Mouse (Mus musculus) kidney, embryonic 16.5 days (tissue): ENCODE measurements at regions not wholly inside any gene's neighbourhood (a gene's known extent, or its start where the extent isn't known, plus 50 kb on each side); places are given as distances from the start of the nearest gene placed in this dataset.
A peak's percentile ranks its signal among the peaks of the same experiment; 100 is the strongest.
"Not testable (repeated sequence)": the region's sequence is repeated elsewhere in the genome, so short reads cannot be mapped to it uniquely, and the experiment has no call there.

Source experiments
- ATAC-seq: fragments of 200-750 bp; cut with Nextera tagmentation; 2 replicates; pipeline ENCODE4 v1.8.0; 2017; ENCODE audit warnings: moderate TSS enrichment; ENCODE audit not compliant: low FRiP score, low TSS enrichment
- H3K27ac ChIP-seq: fragments of 300-500 bp; sonication (generic); 2 replicates; pipeline ENCODE4 v1.5.1; 2014; ENCODE audit warnings: low read length
- H3K27me3 ChIP-seq: fragments of 300-500 bp; sonication (generic); 2 replicates; pipeline ENCODE4 v1.6.1; 2014; ENCODE audit warnings: low read length, control low read depth, mixed read lengths; ENCODE audit not compliant: insufficient read depth
- H3K36me3 ChIP-seq: fragments of 300-500 bp; sonication (generic); 2 replicates; pipeline ENCODE4 v1.6.1; 2014; ENCODE audit warnings: low read length, control low read depth, mixed read lengths; ENCODE audit not compliant: insufficient read depth
- H3K4me1 ChIP-seq: fragments of 300-500 bp; sonication (generic); 2 replicates; pipeline ENCODE4 v1.6.1; 2014; ENCODE audit warnings: low read length, control low read depth, mixed read lengths; ENCODE audit not compliant: insufficient read depth
- H3K4me2 ChIP-seq: fragments of 300-500 bp; sonication (generic); replicated peaks from 2 replicates; pipeline ENCODE4 v1.6.1; 2014; ENCODE audit warnings: low read depth, low read length
- H3K4me3 ChIP-seq: fragments of 300-500 bp; sonication (generic); 2 replicates; pipeline ENCODE4 v1.5.1; 2014; ENCODE audit warnings: mild to moderate bottlenecking, low read length
- H3K9ac ChIP-seq: fragments of 300-500 bp; sonication (generic); replicated peaks from 2 replicates; pipeline ENCODE4 v1.6.1; 2014; ENCODE audit warnings: low read length
- H3K9me3 ChIP-seq: fragments of 300-500 bp; sonication (generic); 2 replicates; pipeline ENCODE4 v1.6.1; 2016; ENCODE audit warnings: low read length, control low read depth
- WGBS: fragments of 180-500 bp; shearing (Covaris S2); extraction: QIAGEN DNeasy Blood & Tissue Kit; methylation state at CpG from one replicate; pipeline ENCODE4 v1.1.7; 2014; 5-methylcytosine and 5-hydroxymethylcytosine counted together

- Histone ChIP-seq H3K4me1 (no peaks in the 10 kb centered on the region), H3K4me2 (no peak overlapping the region), H3K27me3 (no peaks in the 10 kb centered on the region), H3K4me3 (no peak overlapping the region), H3K36me3 (no peaks in the 10 kb centered on the region), H3K9ac (no peak overlapping the region), H3K9me3 (no peaks in the 10 kb centered on the region), H3K27ac (no peak overlapping the region)
- ATAC-seq, result no peak
- 48% methylated on average over 5 of the region's 5 CpGs for WGBS
Measured at GRCm38 (mm10) chr1:189127367-189127766, 119.7 kb upstream of the Kctd3 start.

GRCm38 (mm10) chr1:189119941-189120735 lies 112.5 kb upstream of the Kctd3 start:
- 88% methylated on average over 6 of the region's 6 CpGs for WGBS
- Histone ChIP-seq H3K4me1 (no peaks in the 10 kb centered on the region), H3K4me3 (no peak overlapping the region), H3K4me2 (no peak overlapping the region), H3K27me3 (no peaks in the 10 kb centered on the region), H3K36me3 (no peaks in the 10 kb centered on the region), H3K27ac (no peak overlapping the region), H3K9me3 (no peaks in the 10 kb centered on the region), H3K9ac (no peak overlapping the region)
- no peak for ATAC-seq

GRCm38 (mm10) chr1:189119005-189119404 lies 111.4 kb upstream of the Kctd3 start:
- H3K27me3 ChIP-seq, ATAC-seq, H3K4me2 ChIP-seq, H3K27ac ChIP-seq, H3K9me3 ChIP-seq, H3K4me3 ChIP-seq, H3K36me3 ChIP-seq, H3K4me1 ChIP-seq, H3K9ac ChIP-seq: not testable (repeated sequence)
- 75% methylated on average over 1 of the region's 1 CpGs for WGBS

- no peaks in the 10 kb centered on the region for H3K9me3 ChIP-seq
- no peak overlapping the region for H3K9ac ChIP-seq
- no peaks in the 10 kb centered on the region for H3K27me3 ChIP-seq
- no peaks in the 10 kb centered on the region for H3K36me3 ChIP-seq
- H3K4me2 ChIP-seq, result no peak overlapping the region
- H3K27ac ChIP-seq, result no peak overlapping the region
- WGBS, result 44% methylated on average over 5 of the region's 5 CpGs
- H3K4me3 ChIP-seq, result no peak overlapping the region
- H3K4me1 ChIP-seq, result no peaks in the 10 kb centered on the region
- ATAC-seq, result peak; percentile 35; the same call in 1 of the 2 replicates
Measured at GRCm38 (mm10) chr1:189118582-189118981, 110.9 kb upstream of the Kctd3 start.

DNA sequence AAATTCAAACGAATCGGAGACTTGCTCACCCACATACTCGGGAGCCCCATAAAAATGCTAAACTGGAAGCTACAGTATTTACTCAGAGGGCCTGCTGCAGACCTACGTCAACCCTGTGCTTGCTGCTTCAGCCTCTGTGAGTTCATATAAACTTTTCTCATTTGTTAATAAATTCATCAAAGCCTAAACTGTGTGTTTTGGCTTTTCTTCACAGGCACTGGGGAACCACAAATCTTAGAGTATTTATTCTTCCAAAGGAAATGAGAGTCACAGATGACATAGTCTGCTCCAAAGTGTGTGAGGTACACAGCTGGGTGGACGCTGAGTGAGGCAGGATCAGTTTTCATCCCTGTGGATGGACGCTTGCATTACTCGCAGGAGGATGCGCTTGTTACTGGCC lies 108.3 kb upstream of the Kctd3 start:
- Histone ChIP-seq H3K9me3 (no peaks in the 10 kb centered on the region), H3K4me1 (no peaks in the 10 kb centered on the region), H3K9ac (no peak overlapping the region), H3K27ac (no peak overlapping the region), H3K4me3 (no peak overlapping the region), H3K4me2 (no peak overlapping the region), H3K27me3 (no peaks in the 10 kb centered on the region), H3K36me3 (no peaks in the 10 kb centered on the region)
- peak; percentile 79 for ATAC-seq
- WGBS, result 41% methylated on average over 8 of the region's 8 CpGs

DNA sequence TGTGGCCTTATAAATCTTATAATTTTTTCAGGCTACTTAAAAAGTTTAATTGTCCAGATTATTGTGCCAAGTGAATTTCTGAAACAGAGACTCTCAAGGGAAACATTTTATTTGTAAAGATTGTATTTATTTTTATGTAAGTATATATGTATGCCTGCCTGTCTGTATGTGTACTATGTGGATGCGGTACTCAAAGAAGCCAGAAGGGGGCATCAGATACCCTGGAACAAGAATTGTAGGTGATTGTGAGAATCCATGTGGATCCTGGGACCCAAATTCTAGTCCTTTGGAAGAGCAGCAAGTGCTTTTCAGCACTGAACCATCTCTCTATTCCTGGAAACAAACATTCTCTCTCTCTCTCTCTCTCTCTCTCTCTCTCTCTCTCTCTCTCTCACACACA lies 107.6 kb upstream of the Kctd3 start:
- no peaks in the 10 kb centered on the region for H3K36me3 ChIP-seq
- WGBS, result 97% methylated on average over 1 of the region's 1 CpGs
- H3K27ac ChIP-seq, result no peak overlapping the region
- H3K9ac ChIP-seq, result no peak overlapping the region
- H3K27me3 ChIP-seq, result no peaks in the 10 kb centered on the region
- H3K4me1 ChIP-seq, result no peaks in the 10 kb centered on the region
- H3K4me3 ChIP-seq, result no peak overlapping the region
- no peak overlapping the region for H3K4me2 ChIP-seq
- no peaks in the 10 kb centered on the region for H3K9me3 ChIP-seq
- ATAC-seq, result no peak

DNA sequence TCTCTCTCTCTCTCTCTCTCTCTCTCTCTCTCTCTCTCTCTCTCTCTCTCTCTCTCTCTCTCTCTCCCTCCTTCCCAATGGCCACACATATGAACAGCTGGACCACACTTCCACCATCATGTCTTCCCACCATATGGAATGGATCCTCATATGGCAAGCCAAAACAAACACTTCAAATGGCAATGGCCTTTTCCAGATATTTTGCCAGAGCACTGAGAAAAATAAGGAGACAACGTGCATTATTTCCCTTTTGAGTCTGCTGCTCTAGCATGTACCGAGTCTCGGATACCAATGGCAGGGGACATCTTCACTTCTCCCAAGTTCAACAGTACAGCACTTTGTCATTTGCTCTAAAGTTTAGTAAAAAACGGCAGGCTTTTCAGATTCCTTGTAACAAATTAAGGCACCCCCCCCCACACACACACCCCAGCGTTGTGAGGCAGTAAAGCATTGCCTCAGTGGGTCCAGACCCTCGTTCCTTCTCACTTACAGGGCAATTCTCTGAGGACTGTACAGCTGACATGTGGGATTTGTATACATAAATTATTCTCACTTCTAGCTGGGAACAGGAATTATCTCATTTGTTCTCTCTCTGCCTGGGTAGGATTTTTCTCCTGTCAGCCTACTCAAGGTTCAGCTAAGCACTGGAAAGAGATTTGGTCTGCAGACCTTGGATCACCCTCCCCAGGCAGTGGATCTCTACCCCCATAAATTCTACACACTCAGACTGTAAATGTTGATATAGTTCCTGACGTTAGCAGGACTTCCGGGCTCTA lies 100.8 kb upstream of the Kctd3 start:
- H3K27me3 ChIP-seq, result no peaks in the 10 kb centered on the region
- 34% methylated on average over 8 of the region's 8 CpGs for WGBS
- H3K4me2 ChIP-seq, result no peak overlapping the region
- peak; percentile 80 for ATAC-seq
- no peaks in the 10 kb centered on the region for H3K36me3 ChIP-seq
- H3K4me1 ChIP-seq, result peaks cover 15% of the 10 kb centered on the region
- no peak overlapping the region for H3K9ac ChIP-seq
- peak overlapping the region; percentile 80 for H3K27ac ChIP-seq
- H3K4me3 ChIP-seq, result no peak overlapping the region
- no peaks in the 10 kb centered on the region for H3K9me3 ChIP-seq

- ATAC-seq, result no peak
Measured at GRCm38 (mm10) chr1:189107841-189108240, 100.2 kb upstream of the Kctd3 start.

DNA sequence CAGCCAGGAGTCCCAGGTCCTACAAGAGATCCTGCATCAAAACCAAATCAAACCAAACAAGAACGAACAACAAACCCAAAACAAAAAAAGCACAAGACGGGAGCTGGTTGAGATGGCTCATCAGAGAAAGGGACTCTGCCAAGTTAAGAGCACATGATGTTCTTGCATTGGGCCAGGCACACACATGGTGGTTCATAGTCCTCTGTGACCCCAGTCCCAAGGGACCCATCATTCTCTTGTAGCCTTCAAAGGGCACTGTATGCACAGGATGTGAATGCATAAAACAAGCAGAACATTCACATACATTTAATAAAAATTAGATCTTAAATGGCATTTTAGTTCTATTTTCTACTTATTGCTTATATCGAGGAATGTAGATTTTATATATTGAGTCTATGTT lies 99.5 kb upstream of the Kctd3 start:
- no peak overlapping the region for H3K4me2 ChIP-seq
- 73% methylated on average over 3 of the region's 3 CpGs for WGBS

More at GRCm38 (mm10) chr1:189107841-189108240, 100.2 kb upstream of the Kctd3 start:
- no peaks in the 10 kb centered on the region for H3K36me3 ChIP-seq
- no peaks in the 10 kb centered on the region for H3K9me3 ChIP-seq
- WGBS, result 61% methylated on average over 8 of the region's 8 CpGs
- no peak overlapping the region for H3K9ac ChIP-seq
- H3K27ac ChIP-seq, result peak overlapping the region; percentile 80
- H3K4me1 ChIP-seq, result peaks cover 15% of the 10 kb centered on the region
- no peak overlapping the region for H3K4me3 ChIP-seq
- no peak overlapping the region for H3K4me2 ChIP-seq
- H3K27me3 ChIP-seq, result no peaks in the 10 kb centered on the region

GRCm38 (mm10) chr1:189105276-189105675 lies 97.6 kb upstream of the Kctd3 start:
- no peak overlapping the region for H3K4me2 ChIP-seq
- H3K9ac ChIP-seq, result no peak overlapping the region
- no peaks in the 10 kb centered on the region for H3K9me3 ChIP-seq
- no peaks in the 10 kb centered on the region for H3K36me3 ChIP-seq
- H3K4me1 ChIP-seq, result peaks cover 15% of the 10 kb centered on the region
- 49% methylated on average over 4 of the region's 4 CpGs for WGBS
- ATAC-seq, result no peak
- no peak overlapping the region for H3K27ac ChIP-seq
- no peaks in the 10 kb centered on the region for H3K27me3 ChIP-seq
- no peak overlapping the region for H3K4me3 ChIP-seq

More for the DNA sequence above, 99.5 kb upstream of the Kctd3 start:
- no peak overlapping the region for H3K4me3 ChIP-seq
- H3K9ac ChIP-seq, result no peak overlapping the region
- ATAC-seq, result no peak
- no peaks in the 10 kb centered on the region for H3K27me3 ChIP-seq
- H3K4me1 ChIP-seq, result peaks cover 15% of the 10 kb centered on the region
- no peak overlapping the region for H3K27ac ChIP-seq
- no peaks in the 10 kb centered on the region for H3K9me3 ChIP-seq
- H3K36me3 ChIP-seq, result no peaks in the 10 kb centered on the region
